8 mouse cellular contexts compared by ENCODE assay signal in the genomic region with DNA sequence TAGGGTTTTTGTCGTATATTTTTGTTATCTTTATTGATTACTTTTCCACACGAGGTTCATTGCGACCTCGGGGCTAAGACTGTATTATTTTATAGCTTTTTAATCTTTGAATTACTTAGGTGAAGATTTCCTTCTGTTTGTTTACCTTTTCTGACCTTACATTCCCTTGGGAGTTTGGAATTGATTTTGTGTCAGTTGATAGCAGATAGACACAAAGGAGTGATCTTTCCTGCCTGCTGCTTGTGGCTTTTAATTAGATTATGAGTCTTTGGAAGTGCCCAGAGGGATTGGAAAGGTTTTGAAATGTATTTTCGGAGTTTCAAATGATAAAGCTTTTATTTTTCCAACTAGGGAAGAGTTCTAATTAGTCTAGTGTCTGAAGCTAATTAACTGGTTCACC. TPM values are rescaled to one million over a fixed set of nuclear protein-coding genes. Genes with fewer than 3 reads are reported as not detected.
DNase-seq lines count a peak whose midpoint lies in the region; ATAC-seq and TF ChIP-seq lines count a peak whose summit lies in the region.

No protein-coding gene starts in this region.

- H3K27ac ChIP-seq in heart, postnatal 0 days (ENCODE audit: low read depth): no peak overlapping the region
- H3K27ac ChIP-seq in hindbrain, embryonic 12.5 days: no peak overlapping the region; the same call in 1 of the 2 replicates
- H3K27ac ChIP-seq in midbrain, embryonic 12.5 days (replicated peaks): no peak overlapping the region

- H3K4me2 ChIP-seq in heart, postnatal 0 days (ENCODE audit: low read depth, low read length): peak overlapping the region; percentile 77
- peak overlapping the region; percentile 59 for H3K4me2 ChIP-seq in hindbrain, embryonic 12.5 days (replicated peaks)
- H3K4me2 ChIP-seq in midbrain, embryonic 12.5 days (replicated peaks): peak overlapping the region; percentile 62

- 0 out of 2 replicates have a peak, but pooled peaks cover 6% of the 10 kb centered on the region for H3K4me1 ChIP-seq in heart, postnatal 0 days (ENCODE audit: control insufficient read depth, insufficient read depth)
- 0 out of 2 replicates have a peak, but pooled peaks cover 5% of the 10 kb centered on the region for H3K4me1 ChIP-seq in hindbrain, embryonic 12.5 days
- H3K4me1 ChIP-seq in midbrain, embryonic 12.5 days: peaks cover 3% of the 10 kb centered on the region; the same call in 1 of the 2 replicates

- H3K27me3 ChIP-seq in heart, postnatal 0 days (ENCODE audit: control insufficient read depth, insufficient read depth, low read length): no peaks in the 10 kb centered on the region
- H3K27me3 ChIP-seq in hindbrain, embryonic 12.5 days: no peaks in the 10 kb centered on the region
- no peaks in the 10 kb centered on the region for H3K27me3 ChIP-seq in midbrain, embryonic 12.5 days

- no peak for TF ChIP-seq CTCF in heart, postnatal 0 days (IDR thresholded peaks at IDR 0.05; ENCODE audit: low read depth)
- TF ChIP-seq CTCF in brain, embryonic 14.5 days (IDR thresholded peaks at IDR 0.05; ENCODE audit: borderline replicate concordance, extremely low read depth, insufficient read depth, insufficient read length): no peak

- no peak for DNase-seq in heart, postnatal 0 days (ENCODE audit: low spot score)
- no peak for DNase-seq in heart, adult 8-10 months (ENCODE audit: low spot score)
- peak; percentile 18 for DNase-seq in brain, embryonic 14.5 days (ENCODE audit: low read depth)
- DNase-seq in urinary bladder, postnatal 14 days (ENCODE audit: low spot score): no peak
- no peak for DNase-seq in right cerebral cortex, postnatal 14 days
- no peak for DNase-seq in thymus, adult 18-20 months

- TF ChIP-seq POLR2A in brain, embryonic 14.5 days (IDR thresholded peaks at IDR 0.05; ENCODE audit: borderline replicate concordance, extremely low read depth, insufficient read depth, insufficient read length, poor library complexity, severe bottlenecking): no peak

- ATAC-seq in heart, postnatal 0 days (ENCODE audit: insufficient read depth, low read depth): no peak
- ATAC-seq in hindbrain, embryonic 12.5 days (ENCODE audit: low FRiP score): no peak
- ATAC-seq in midbrain, embryonic 12.5 days (ENCODE audit: low FRiP score, low read depth): no peak

- peak overlapping the region; percentile 84 for H3K9ac ChIP-seq in heart, postnatal 0 days (replicated peaks; ENCODE audit: low read depth, low read length)
- peak overlapping the region; percentile 71; the same call in 1 of the 2 replicates for H3K9ac ChIP-seq in hindbrain, embryonic 12.5 days
- no peak overlapping the region for H3K9ac ChIP-seq in midbrain, embryonic 12.5 days (replicated peaks)

- peak overlapping the region; percentile 86 for H3K4me3 ChIP-seq in heart, postnatal 0 days (ENCODE audit: low read depth, low read length)
- peak overlapping the region; percentile 64 for H3K4me3 ChIP-seq in hindbrain, embryonic 12.5 days
- H3K4me3 ChIP-seq in midbrain, embryonic 12.5 days: peak overlapping the region; percentile 75

- H3K9me3 ChIP-seq in heart, postnatal 0 days (replicated peaks; ENCODE audit: control insufficient read depth, low read length): no peaks in the 10 kb centered on the region
- no peaks in the 10 kb centered on the region for H3K9me3 ChIP-seq in hindbrain, embryonic 12.5 days (replicated peaks)
- H3K9me3 ChIP-seq in midbrain, embryonic 12.5 days: no peaks in the 10 kb centered on the region

- no peak for TF ChIP-seq EP300 in heart, postnatal 0 days (IDR thresholded peaks at IDR 0.05; ENCODE audit: low read depth)

- 32% methylated on average over 5 of the region's 5 CpGs for WGBS in heart, postnatal 0 days
- WGBS in hindbrain, embryonic 12.5 days: 44% methylated on average over 5 of the region's 5 CpGs
- WGBS in midbrain, embryonic 12.5 days: 36% methylated on average over 5 of the region's 5 CpGs

- no peaks in the 10 kb centered on the region for H3K36me3 ChIP-seq in heart, postnatal 0 days (replicated peaks; ENCODE audit: control insufficient read depth, insufficient read depth, low read length)
- no peaks in the 10 kb centered on the region for H3K36me3 ChIP-seq in hindbrain, embryonic 12.5 days
- no peaks in the 10 kb centered on the region for H3K36me3 ChIP-seq in midbrain, embryonic 12.5 days

RNA-seq across cellular contexts. Expression of gene Atg4c, which starts 1.1 kb away (rescaled TPM):
- 2.4 and 15.2 TPM in 2 replicates for total RNA-seq in heart, postnatal 0 days (2014; rRNA removed; ENCODE audit: low replicate concordance)
- 6.2 and 6.7 TPM in 2 replicates for polyA plus RNA-seq in heart, postnatal 0 days (2015; fragmentation: Nextera tagmentation; extraction: Ambion mirVana)
- total RNA-seq in heart, adult 8-10 months (2022): 1 to 10 TPM; 3.9 to 5.0 (median 4.6) TPM
- 11.8 and 12.0 TPM in 2 replicates for polyA plus RNA-seq in brain, embryonic 14.5 days (2012; rRNA removed)
- 18.7 and 19.8 TPM in 2 replicates for polyA plus RNA-seq in hindbrain, embryonic 12.5 days (2016; fragmentation: Nextera tagmentation; extraction: Ambion mirVana)
- polyA plus RNA-seq in midbrain, embryonic 12.5 days (2016; fragmentation: Nextera tagmentation; extraction: Ambion mirVana): 15.9 and 16.1 TPM in 2 replicates
